Mouse (Mus musculus): ENCODE measurements at regions not wholly inside any gene's neighbourhood (a gene's known extent, or its start where the extent isn't known, plus 50 kb on each side); places are given as distances from the start of the nearest gene placed in this dataset.
"Not testable (repeated sequence)": the region's sequence is repeated elsewhere in the genome, so short reads cannot be mapped to it uniquely, and the experiment has no call there.

GRCm38 (mm10) chr16:3334355-3334754 lies 256.5 kb upstream of the Olfr161 start:
- not testable (repeated sequence) for H3K4me2 ChIP-seq (ENCODE audit: low read depth, low read length, severe bottlenecking); ATAC-seq (replicated peaks; ENCODE audit: low FRiP score); H3K27me3 ChIP-seq (ENCODE audit: control insufficient read depth, insufficient read depth, low read length); H3K27ac ChIP-seq (ENCODE audit: low read depth, low read length); H3K9me3 ChIP-seq (ENCODE audit: control insufficient read depth, low read length); H3K36me3 ChIP-seq (ENCODE audit: control insufficient read depth, insufficient read depth, low read length); H3K4me3 ChIP-seq (ENCODE audit: low read depth, low read length); H3K9ac ChIP-seq (ENCODE audit: low read length); DNase-seq (ENCODE audit: low spot score); H3K4me1 ChIP-seq (replicated peaks; ENCODE audit: control insufficient read depth, insufficient read depth, low read length)
- 88% methylated on average over 4 of the region's 5 CpGs for WGBS

DNA sequence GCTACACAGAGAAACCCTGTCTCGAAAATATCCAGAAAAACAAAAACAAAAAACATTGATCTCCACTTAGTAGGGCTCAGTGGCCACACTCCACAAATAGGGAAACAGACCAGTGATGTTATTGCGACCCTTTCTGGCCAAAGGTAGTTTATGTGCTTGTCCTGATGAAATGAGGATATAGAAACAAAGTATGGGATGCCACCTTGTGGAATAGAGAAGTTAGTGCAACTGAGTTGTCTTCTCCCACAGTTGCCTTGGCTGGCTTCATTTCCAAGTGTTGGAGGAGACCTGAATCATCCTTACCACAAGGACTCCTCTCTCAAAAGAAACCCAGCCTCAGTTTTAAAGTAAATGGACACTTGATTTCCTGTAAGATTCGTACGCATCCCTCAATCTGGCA lies 247.5 kb upstream of the Olfr161 start:
- 44% methylated on average over 3 of the region's 4 CpGs for WGBS
- not testable (repeated sequence) for H3K4me2 ChIP-seq (ENCODE audit: low read depth, low read length, severe bottlenecking); H3K36me3 ChIP-seq (ENCODE audit: control insufficient read depth, insufficient read depth, low read length); H3K27me3 ChIP-seq (ENCODE audit: control insufficient read depth, insufficient read depth, low read length); H3K9ac ChIP-seq (ENCODE audit: low read length); H3K9me3 ChIP-seq (ENCODE audit: control insufficient read depth, low read length); H3K27ac ChIP-seq (ENCODE audit: low read depth, low read length); H3K4me3 ChIP-seq (ENCODE audit: low read depth, low read length); DNase-seq (ENCODE audit: low spot score); ATAC-seq (replicated peaks; ENCODE audit: low FRiP score); H3K4me1 ChIP-seq (replicated peaks; ENCODE audit: control insufficient read depth, insufficient read depth, low read length)

- not testable (repeated sequence) for ATAC-seq (replicated peaks; ENCODE audit: low FRiP score); H3K9me3 ChIP-seq (ENCODE audit: control insufficient read depth, low read length); DNase-seq (ENCODE audit: low spot score); H3K4me1 ChIP-seq (replicated peaks; ENCODE audit: control insufficient read depth, insufficient read depth, low read length); H3K27me3 ChIP-seq (ENCODE audit: control insufficient read depth, insufficient read depth, low read length); H3K27ac ChIP-seq (ENCODE audit: low read depth, low read length); H3K36me3 ChIP-seq (ENCODE audit: control insufficient read depth, insufficient read depth, low read length); H3K4me3 ChIP-seq (ENCODE audit: low read depth, low read length); H3K9ac ChIP-seq (ENCODE audit: low read length); H3K4me2 ChIP-seq (ENCODE audit: low read depth, low read length, severe bottlenecking)
- no CpG with 5 or more reads among the region's 1 CpGs for WGBS
Measured at GRCm38 (mm10) chr16:3344725-3345380, 246.0 kb upstream of the Olfr161 start.

DNA sequence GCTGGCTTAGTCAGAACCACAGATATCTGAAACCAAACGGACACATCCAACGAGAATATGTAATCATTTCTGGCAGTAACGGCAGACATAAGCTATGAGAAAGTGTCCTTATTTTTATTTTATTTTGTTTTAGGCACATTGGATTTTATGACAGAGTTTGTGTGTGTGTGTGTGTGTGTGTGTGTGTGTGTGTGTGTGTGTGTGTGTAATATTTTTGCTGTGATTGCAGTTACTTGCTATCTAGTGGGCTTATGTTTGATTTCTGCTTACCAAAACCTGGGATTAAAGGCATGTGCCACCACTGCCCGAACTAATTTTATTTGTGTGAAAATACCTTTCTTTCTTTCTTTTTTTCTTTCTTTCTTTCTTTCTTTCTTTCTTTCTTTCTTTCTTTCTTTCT lies 241.5 kb upstream of the Olfr161 start:
- H3K4me1 ChIP-seq (replicated peaks; ENCODE audit: control insufficient read depth, insufficient read depth, low read length); DNase-seq (ENCODE audit: low spot score); H3K4me3 ChIP-seq (ENCODE audit: low read depth, low read length); H3K9me3 ChIP-seq (ENCODE audit: control insufficient read depth, low read length); H3K27me3 ChIP-seq (ENCODE audit: control insufficient read depth, insufficient read depth, low read length); ATAC-seq (replicated peaks; ENCODE audit: low FRiP score); H3K36me3 ChIP-seq (ENCODE audit: control insufficient read depth, insufficient read depth, low read length); H3K27ac ChIP-seq (ENCODE audit: low read depth, low read length); H3K4me2 ChIP-seq (ENCODE audit: low read depth, low read length, severe bottlenecking); H3K9ac ChIP-seq (ENCODE audit: low read length): not testable (repeated sequence)
- WGBS = 67% methylated on average over 1 of the region's 4 CpGs

- not testable (repeated sequence) for H3K4me2 ChIP-seq (ENCODE audit: low read depth, low read length, severe bottlenecking); H3K4me3 ChIP-seq (ENCODE audit: low read depth, low read length); H3K36me3 ChIP-seq (ENCODE audit: control insufficient read depth, insufficient read depth, low read length); H3K27ac ChIP-seq (ENCODE audit: low read depth, low read length); H3K27me3 ChIP-seq (ENCODE audit: control insufficient read depth, insufficient read depth, low read length); H3K9ac ChIP-seq (ENCODE audit: low read length); H3K4me1 ChIP-seq (replicated peaks; ENCODE audit: control insufficient read depth, insufficient read depth, low read length); DNase-seq (ENCODE audit: low spot score); H3K9me3 ChIP-seq (ENCODE audit: control insufficient read depth, low read length)
- peak; percentile 42; the same call in 1 of the 2 replicates for ATAC-seq (replicated peaks; ENCODE audit: low FRiP score)
- 58% methylated on average over 2 of the region's 4 CpGs for WGBS
Measured at GRCm38 (mm10) chr16:3349850-3350547, 240.8 kb upstream of the Olfr161 start.

- H3K4me3 ChIP-seq (ENCODE audit: low read depth, low read length); H3K9ac ChIP-seq (ENCODE audit: low read length); H3K4me2 ChIP-seq (ENCODE audit: low read depth, low read length, severe bottlenecking); H3K27me3 ChIP-seq (ENCODE audit: control insufficient read depth, insufficient read depth, low read length); H3K36me3 ChIP-seq (ENCODE audit: control insufficient read depth, insufficient read depth, low read length); H3K4me1 ChIP-seq (replicated peaks; ENCODE audit: control insufficient read depth, insufficient read depth, low read length); H3K9me3 ChIP-seq (ENCODE audit: control insufficient read depth, low read length); H3K27ac ChIP-seq (ENCODE audit: low read depth, low read length): not testable (repeated sequence)
- DNase-seq (ENCODE audit: low spot score) (peak; percentile 50), ATAC-seq (replicated peaks; ENCODE audit: low FRiP score) (peak; percentile 87)
- WGBS = 76% methylated on average over 6 of the region's 7 CpGs
Measured at GRCm38 (mm10) chr16:3350668-3351507, 240.0 kb upstream of the Olfr161 start.

- not testable (repeated sequence) for H3K4me2 ChIP-seq (ENCODE audit: low read depth, low read length, severe bottlenecking); H3K4me3 ChIP-seq (ENCODE audit: low read depth, low read length); DNase-seq (ENCODE audit: low spot score); H3K4me1 ChIP-seq (replicated peaks; ENCODE audit: control insufficient read depth, insufficient read depth, low read length); H3K27me3 ChIP-seq (ENCODE audit: control insufficient read depth, insufficient read depth, low read length); H3K36me3 ChIP-seq (ENCODE audit: control insufficient read depth, insufficient read depth, low read length); H3K9ac ChIP-seq (ENCODE audit: low read length); H3K9me3 ChIP-seq (ENCODE audit: control insufficient read depth, low read length); H3K27ac ChIP-seq (ENCODE audit: low read depth, low read length)
- WGBS = 88% methylated on average over 3 of the region's 3 CpGs
- peak; percentile 88 for ATAC-seq (replicated peaks; ENCODE audit: low FRiP score)
Measured at GRCm38 (mm10) chr16:3351508-3352046, 239.3 kb upstream of the Olfr161 start.

Data from forebrain, embryonic 11.5 days (tissue).